Mouse (Mus musculus): ENCODE results near the gene Sv2b.

Gene Sv2b

DNA sequence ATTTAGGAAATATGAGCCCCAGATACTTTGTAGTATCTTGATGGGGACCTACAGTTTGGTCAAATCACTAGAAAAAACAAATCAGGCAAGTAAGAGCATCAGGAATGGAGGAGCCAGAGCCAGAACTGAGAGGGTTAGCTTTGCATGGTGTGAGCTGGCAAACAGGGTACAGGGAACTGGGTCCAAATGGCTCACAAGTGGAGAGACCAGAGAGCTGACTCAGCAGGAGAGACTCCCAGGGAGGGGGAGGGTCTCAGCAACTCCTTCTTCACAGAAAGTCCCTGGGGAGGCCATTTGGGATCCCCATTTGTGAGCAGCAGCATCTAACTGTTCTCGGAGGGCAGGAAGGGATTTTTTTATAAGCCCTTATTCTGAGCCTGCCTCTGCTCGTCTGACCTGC lies 18.5 kb downstream of the Sv2b start:
- DNase-seq: no peak

DNA sequence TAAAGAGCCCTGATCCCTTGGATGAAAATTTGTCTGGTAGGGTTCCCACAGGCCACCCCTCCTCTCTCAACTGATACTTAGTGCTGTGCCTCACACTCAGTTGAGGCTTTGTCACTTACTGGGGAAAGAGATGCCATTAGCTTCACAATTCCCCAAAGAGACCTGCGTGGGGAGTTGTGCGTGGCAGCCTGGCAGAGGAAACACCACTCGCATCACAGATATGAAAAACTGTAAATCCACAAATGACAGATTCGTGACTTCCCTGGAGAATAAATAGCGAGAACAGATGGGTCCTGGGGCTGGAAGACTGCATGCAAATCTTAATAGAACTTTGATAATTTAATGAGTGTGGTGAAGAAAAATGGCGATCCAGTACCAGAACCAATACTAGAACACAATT lies 21.8 kb downstream of the Sv2b start:
- no peak for DNase-seq

DNA sequence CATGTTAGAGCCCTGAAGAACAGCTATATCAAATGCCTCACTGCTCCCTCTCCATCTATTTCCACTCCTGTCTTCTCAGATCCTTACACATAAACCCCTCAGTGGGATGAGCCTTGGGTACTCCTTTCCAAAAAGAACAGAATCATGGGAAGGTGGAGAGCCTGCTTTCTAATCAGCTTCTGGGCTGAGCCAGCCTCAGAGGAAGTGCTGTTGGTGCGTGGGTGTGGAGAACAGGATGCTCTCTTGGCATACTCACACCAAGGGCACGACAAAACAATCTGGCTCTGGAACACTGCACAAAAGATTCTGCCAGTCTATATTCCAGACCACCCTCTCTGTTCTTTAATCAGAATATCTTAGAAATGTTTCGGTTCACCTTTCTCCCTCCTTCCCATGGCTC lies 26.1 kb downstream of the Sv2b start:
- DNase-seq: no peak

DNA sequence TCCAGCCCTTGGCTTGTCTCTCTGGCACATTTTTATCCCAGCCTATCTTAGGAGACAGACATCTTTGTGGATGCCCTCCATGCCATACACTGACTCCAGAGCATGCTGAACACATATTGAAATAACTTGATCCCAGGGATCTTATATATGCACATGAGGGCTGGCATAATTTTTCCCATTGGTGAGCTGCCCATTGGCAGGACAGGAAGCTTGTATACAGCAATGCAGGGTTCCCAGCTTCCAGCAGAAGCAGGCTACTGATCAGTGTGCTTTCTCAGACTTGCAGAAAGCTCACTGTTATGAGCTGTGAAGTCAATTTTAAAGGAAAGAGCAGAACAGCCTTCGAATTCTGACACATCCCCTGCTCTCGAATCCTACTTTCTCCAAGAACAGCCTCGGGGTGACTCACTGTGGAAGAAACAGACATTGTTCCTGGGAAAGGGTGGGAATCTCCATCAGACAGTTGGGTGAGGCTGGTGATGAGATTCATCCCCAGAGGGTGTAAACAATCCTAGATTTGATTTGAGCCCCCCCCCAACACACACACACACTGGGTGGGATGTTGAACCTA lies 26.9 kb downstream of the Sv2b start:
- DNase-seq: no peak

DNA sequence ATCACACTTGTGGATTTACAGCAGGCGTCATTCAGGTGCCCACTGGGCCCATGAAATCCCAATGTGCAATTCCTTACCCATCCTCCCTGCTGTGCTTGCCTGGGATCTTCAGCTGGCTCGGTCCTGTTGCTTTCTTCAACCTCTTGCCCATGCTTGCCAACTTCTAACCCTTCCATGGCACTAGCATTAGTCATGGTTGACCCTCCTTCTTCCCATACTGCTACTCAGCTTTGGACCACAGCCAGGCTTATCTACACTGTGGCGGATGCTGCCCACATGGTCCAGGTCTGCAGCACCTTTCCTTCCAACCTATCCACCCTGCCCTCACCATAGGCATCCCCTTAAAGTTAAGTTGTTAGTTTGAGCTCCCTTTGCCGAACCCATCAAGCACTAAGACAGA lies 28.0 kb downstream of the Sv2b start:
- DNase-seq: no peak

DNA sequence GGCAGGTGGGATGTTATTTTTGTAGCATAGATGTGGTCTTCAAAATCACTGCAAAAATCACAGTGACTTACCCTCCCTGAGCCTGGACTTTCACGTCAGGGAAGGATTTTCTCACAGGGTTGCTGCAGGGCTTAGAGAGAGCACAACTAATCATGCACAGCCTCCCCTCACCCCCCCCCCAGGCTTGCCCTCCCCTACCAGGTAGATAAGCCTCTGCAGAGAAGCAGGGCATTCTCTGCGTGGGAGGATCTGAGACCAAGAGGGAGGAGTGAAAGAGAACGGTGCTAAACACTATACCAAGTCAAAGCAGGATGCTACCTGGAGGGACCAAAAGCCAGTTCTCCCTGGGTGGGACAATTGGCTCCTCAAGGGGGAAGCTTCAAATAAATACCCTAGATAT lies 31.2 kb downstream of the Sv2b start:
- peak; percentile 37 for DNase-seq

DNA sequence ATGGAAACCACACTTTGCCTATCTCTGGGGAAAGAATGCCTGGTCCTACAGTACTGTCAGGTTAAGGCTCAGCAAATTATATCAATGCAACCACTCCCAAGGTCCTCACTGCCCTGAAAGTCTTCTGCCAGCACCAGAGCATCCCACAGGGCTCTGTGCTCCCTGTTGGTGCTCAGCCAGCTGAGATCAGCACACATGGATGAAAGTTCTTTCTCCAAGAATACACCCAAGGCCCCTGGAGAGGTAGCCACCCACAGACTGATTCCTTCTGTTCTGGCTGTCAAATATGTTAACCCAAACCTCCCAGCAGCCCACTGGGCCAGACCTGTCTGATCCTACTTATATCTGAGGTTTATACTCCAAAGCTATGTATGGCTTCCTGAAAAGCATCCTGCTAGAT lies 32.3 kb downstream of the Sv2b start:
- DNase-seq: no peak

DNA sequence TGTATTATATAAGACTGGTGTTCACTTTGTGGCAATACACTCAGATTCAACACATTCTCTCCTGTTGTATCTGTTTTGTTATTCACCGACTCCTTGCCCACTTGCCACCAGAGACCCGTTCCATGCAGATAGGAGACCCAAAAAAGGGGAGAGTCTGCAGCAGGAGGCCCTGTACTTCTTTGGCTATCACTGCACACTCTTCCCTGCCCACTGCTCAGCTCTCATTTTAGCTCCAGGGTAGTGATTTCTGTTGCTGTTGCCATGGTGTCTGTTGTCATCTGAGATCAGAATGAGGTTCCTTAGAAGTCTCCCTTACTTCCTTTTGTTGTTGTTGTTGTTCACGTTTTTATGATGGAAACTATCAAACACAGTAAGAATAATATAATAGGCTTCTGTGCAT lies 34.5 kb downstream of the Sv2b start:
- DNase-seq: no peak

DNA sequence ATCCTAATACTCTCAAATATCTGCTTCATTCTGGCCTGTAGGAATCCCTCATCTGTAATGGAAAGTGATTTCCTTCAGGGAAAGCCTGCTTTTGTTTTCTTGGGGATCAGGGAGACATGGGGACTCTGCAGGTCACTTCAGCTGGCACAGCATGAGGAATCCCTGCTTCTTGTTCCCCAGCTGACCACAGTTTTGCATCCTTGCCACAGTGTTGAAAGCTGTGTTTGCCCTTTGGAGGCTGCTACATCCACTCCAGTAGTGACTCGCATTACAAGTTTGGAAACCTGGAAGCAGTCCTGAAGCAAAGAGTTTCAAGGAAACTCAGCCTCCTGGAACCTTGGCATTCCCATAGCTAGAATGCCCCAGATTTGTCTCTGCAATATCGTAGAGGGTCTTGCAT lies 35.4 kb downstream of the Sv2b start:
- no peak for DNase-seq

DNA sequence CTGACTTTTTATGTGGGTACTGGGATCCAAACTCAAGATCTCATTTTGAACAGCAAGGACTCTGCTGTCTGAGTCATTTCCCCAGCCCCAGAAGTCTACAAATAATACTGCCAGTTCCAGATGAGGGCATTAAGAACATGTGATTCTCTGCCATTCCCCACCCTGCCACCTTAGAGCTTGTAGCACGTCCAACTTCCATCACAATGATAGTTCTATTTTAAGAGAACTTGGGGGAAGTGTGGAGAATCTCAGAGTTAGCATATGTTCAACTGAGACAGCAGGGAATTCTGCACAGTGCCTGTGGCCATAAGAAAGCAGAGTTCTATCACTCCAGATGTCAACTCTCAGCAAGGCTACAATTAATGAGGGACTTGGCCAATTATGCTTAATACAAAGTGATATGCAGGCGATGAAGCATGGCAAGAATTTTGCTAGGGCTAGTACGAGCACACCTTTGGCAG lies 37.1 kb downstream of the Sv2b start:
- DNase-seq: peak; percentile 27

DNA sequence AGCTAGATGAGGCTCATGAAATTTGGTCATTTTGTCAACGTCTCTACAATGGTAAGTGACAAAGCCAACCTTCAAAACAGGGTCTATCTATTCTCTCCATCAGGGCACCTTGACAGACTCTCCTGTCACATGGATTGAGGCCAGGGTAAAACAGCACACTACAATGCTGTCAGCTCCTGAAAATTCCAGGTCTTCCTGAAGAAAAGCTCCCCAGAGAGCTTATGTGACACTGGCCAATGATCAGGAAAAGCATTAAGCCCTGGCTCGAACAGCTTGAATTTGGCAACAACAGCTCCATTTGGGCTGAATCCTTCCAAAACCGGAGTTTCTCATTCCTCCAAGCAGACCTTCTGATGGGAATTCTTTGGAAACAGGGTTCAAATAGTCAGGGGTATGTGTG lies 37.8 kb downstream of the Sv2b start:
- DNase-seq: no peak

DNA sequence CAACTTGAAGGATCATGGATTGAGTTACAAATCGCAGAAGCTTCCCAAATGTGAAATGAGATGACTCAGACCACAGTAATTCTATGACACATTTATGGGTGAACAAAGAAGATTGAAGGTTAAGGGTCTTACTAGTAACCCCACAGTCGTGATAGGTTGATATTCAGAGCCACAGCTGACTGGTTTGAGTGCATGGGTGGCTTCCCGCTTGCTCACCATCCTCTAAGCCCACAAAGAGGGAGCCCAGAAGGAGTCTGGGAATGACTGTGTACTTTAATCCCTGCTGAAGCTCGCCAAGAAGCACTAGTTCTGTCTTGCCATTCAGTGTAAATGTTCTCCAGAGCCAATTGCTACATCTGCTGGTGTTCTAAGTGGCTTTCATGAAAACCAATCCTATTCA lies 41.8 kb downstream of the Sv2b start:
- DNase-seq: no peak

DNA sequence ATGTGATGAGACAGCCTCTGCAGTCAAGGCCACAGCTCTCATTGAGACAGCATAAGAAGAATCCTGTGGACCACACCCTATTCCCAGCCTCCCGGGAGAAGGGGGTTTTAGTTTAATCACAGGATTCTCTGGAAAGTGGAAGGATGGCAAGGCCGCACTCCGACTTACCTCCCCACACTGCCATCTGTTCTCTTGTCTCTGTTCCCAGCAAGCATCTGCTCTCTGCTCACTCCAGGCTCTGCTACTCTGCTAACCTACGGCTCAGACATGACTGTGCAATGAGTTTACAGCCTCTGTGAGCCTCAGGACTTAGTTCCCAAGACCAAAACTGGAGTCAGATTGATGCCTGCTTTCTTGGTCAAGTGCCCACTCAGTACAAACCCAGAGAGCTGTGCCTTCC lies 43.8 kb downstream of the Sv2b start:
- peak; percentile 59 for DNase-seq

DNA sequence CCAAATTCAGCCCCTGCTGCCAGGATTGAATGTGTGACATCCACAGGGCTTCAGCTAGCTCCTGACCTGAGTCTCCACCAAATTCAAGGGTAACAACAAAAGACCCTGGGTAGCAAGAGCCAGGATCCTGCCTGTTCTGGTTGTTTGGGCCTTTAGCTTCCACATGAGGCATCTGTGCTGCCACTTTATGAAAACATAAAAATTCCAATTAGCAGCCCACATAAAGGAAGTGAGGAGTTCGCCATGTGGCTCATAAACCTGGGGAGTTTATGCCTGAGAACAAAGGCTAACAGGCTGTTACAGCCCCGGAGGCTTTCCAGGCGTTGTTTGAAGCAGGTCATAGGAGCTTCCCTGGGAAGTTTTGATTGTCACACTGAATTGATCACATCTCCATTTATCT lies 49.1 kb downstream of the Sv2b start:
- DNase-seq: peak; percentile 55

DNA sequence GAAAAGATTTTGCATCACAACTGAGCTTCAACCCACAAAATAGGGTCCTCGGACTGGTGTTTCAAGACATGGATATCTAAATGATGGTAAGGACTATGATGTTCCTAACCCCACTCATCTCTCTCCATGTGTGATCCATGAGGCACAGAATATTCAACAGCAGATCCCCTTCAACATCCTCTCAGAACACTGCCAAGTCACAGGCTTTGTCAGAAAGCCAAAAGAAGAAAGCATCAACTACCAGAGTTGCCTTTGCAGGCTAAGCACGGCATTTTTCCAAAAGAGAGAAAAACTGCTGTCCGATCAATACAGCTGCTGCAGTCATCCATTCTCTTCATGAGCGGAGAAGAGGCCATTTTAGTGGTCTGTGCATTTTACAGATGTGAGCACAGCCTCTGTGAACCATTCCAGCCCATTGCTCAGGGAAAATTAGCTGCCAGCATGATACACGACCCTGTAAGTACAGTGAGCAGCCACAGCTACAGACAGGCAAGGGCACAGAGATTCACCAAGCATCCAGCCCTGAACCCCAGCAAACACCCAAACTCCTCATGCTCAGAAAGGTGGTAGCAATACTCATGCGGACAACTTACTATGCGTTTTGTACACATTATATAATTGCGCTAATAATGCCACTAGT lies 55.3 kb downstream of the Sv2b start:
- no peak for DNase-seq

DNA sequence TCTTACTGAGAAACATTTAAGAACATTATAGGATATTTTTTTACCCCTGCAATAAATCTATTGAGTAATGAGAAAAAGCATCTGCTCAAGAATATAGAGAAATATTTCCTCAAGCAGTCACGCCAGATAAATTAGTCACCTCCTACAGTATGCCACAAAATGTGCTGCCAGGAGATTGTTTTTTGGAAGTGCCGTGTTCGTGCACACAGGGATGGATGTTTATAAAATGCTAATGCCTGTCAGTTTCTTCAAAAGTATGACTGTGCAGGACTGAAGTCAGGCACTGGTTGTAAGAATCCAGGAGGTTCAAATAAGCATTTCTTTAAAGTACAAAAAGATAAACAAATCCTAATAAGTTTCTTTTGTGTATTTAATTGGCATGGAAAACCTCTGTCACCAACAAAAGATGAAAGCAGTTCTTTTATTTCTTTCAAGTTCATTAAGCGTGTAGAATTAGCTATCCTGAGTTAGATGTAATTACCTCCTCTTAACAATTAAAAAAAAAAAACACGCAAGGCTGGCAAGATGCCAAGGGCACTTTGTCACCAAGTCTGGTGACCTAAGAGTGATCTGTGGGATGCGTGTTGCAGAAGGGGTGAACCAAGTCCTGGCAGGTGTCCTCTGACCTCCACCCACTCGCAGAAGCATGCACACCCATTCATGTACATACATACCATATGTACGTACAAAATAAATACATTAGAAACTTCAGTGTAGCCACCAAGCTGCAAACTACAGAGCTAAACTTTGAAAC lies 68.1 kb downstream of the Sv2b start:
- peak; percentile 64 for DNase-seq

DNA sequence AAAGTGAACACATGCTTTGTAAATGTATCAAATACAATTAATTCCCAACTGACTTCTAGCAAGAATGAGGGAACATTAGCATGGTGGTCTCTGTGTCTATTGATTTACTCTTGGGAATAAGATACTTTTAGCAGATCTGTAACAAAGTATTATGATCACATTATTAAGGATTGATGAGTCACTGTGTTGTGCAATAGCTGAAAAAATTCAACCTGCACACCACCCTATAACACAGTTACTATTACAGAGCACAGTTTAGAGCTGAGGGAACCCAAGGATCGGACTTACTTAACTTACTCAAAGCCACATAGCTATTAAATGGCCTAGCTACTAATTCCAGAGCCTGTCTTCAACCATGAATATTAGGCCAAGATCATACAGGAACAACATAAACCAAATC lies 72.7 kb downstream of the Sv2b start:
- no peak for DNase-seq

DNA sequence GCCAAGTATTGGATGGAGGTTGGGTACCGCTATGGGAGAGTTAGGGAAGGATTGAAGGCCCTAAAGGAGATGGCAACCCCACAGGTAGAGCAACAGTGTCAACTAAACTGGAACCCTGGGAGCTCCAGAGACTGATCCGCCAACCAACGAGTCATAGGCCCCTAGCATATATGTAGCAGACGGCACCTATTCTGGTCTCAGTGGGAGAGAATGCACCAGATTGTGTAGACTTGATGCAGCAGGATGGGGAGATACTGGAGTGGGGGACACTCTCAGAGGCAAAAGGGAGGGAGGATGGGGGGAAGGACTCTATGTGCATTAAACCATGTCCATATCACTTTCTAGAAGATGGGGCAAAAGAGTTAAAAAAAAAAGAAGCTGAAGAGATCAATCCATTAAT lies 84.9 kb downstream of the Sv2b start:
- DNase-seq: no peak

DNA sequence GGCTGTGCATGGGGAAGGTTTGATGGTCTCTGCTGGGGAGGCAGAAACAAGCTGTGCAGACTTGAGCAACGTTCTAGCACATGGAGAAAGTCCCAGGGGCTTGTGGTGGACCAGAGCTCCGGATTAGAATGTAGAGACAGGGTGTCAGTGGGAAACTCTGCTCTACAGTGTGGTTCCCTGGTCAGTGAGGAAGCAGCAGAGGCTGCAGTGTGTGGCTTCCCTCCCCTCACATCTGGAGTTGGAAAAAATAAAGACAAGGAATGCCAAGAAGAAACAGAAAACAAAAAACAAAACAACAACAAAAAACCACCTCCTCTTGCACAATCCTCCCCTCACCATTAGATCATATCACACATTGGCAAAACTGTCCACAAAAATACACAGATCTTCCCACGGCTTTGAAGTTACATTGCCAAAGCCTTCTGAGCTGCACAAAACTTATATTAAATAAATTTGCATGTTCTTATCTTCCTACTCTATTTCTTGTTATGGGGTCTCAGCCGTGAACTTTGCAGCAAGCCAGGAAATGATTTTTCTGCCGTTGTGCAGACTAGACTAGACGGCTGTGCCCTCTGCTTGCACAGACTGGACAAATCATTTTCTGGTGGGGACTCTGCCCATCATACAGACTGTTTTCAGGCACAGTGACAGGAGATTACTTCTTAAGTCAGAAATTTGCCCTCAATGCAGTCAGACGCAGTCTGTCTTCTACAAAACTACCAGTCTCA lies 86.2 kb downstream of the Sv2b start:
- DNase-seq: no peak

DNA sequence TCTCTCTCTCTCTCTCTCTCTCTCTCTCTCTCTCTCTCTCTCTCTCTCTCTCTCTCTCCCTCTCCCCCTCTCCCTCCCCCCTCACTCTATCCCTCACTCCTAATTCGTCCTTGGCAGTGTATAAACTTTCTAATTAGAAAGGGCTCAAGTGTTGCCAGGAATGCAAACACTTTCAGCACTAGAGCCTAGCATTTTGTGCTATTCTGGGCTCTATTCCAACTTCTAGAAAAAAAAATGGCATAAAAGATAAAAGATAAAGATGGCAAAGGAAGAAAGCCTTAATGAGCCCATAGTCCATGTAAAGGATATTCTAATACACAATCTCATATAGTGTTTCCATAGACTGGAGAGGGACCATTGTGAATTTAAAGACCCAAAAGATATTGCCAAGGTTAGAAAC lies 88.3 kb downstream of the Sv2b start:
- no peak for DNase-seq

DNA sequence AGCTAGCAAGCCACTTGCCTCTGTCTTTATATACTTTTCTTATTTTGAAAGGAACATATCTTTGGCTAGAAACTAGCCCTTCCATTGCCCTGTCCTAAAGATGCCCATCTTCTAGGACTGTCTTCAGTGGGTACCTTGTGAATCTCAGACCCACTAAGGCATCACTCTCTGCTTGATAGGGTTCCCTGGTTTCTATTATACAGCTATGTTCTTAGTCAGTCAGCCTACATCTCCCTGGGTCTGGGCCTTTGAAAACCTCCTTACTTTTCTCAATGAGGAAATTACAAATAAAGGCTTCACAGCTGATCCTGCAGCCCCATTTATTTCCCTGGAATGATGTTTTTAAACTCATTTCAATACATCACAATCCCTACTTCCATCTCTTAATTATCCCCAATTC lies 88.8 kb downstream of the Sv2b start:
- no peak for DNase-seq

DNA sequence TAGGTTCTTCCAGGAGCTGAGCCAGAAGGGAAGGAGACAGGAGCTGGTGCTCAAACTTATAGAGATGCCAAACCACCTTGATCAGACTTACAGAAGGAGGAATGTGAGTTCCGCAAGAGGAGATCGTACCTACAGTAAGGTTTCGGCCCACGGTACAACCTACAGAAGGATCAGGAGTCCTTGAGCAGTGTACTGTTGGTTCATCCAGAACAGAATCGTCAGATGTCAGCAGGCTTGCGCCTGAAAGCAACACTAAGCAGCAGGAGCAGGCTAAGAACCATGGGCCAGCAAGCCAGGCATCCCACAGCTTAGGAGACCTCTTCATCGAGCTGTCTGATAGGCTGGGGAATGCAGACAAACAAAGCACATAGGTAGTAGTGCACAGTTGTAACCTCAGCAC lies 92.9 kb downstream of the Sv2b start:
- DNase-seq: no peak

DNA sequence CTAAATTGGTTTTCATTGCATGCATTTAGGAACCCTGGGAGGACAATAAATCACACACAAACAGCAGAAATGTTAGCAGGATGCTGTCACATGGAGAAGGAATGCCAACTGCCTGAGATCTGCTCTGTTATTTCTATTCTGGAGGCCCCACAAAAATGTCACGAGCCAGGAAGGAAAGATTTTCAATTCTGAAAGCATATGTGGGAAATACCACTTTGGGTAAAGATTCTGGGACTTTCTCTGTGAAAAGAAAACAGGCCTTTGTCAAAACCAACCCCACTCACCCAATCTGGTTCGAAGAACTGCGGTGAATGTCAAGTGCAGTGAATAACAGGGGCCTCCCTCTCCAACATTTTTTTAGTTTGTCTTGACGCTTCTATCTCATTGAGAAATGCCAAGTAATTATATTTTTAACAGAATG lies 99.8 kb downstream of the Sv2b start:
- no peak for DNase-seq

Data from retina, postnatal 1 day (tissue).